Mouse (Mus musculus) ES-E14 (cell line): ENCODE data around the gene Olfr493.

ENCODE experiments used
- HCFC1 ChIP-seq: IDR thresholded peaks from 2 replicates; pipeline ENCODE4 v1.6.1; 2012; ENCODE audit warnings: low read length, inconsistent platforms, borderline replicate concordance; ENCODE audit not compliant: insufficient read depth
- ZNF384 ChIP-seq: IDR thresholded peaks from 2 replicates; pipeline ENCODE4 v1.6.1; 2012; ENCODE audit warnings: low read depth, low read length, inconsistent platforms

DNA sequence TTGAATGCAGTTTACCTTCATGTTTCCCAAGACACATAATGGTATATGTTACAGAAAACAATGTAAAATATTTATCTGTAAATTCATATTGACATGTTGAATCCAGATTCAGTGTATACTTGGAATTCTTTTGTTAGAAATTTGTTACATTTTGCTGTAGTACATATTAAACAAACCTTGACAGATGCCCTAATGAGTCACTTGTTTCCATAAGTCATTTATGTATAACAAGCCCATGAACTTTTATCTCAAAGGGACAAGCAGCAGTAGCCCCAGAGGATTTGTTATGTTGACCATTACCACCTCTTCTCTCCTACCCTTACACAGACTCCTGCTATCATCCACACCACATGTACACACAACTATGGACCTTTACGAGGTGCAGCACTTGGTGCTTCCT lies 33.6 kb downstream of the Olfr493 start, which contains the start of gene Olfr491:
- TF ChIP-seq HCFC1 (no peak), ZNF384 (no peak)
